Mouse (Mus musculus) gastrocnemius, adult 2 months (tissue): Measurements from ENCODE around the gene Shc4. TPM values are rescaled to one million over a fixed set of nuclear protein-coding genes. Genes with fewer than 3 reads are reported as not detected.

ENCODE experiments used
- DNase-seq: peaks from one replicate; pipeline ENCODE4 v3.0.0; 2022
- H3K27ac ChIP-seq: fragments of 200-600 bp; 2 replicates; pipeline ENCODE4 v1.8.1; 2022; ENCODE audit warnings: mild to moderate bottlenecking
- H3K4me3 ChIP-seq: fragments of 200-600 bp; 2 replicates; pipeline ENCODE4 v1.8.1; 2022; ENCODE audit warnings: mild to moderate bottlenecking, moderate library complexity
- CTCF ChIP-seq: fragments of 200-600 bp; IDR thresholded peaks from 2 replicates; pipeline ENCODE4 v1.8.1; 2022; ENCODE audit warnings: antibody characterized with exemption, mild to moderate bottlenecking, moderate library complexity
- intact Hi-C: fragments of 180-260 bp; cut with DNase I; formaldehyde crosslinking; loops from one replicate; pipeline ENCODE4 v1.15.1; 2025
- long read RNA-seq, 2 experiments: library from polyadenylated mRNA; stranded (forward); transcript quantifications; one replicate each; pipeline ENCODE4 v2.0.0; 2021
- total RNA-seq, 2 experiments: library from RNA; stranded (reverse); gene quantifications; 2 replicates each; pipeline ENCODE4 v1.2.3; 2021

The Shc4 gene
- under 1 TPM; 0.33 to 0.75 TPM for total RNA-seq
- long read RNA-seq, experiment 1, full-length matches to known transcripts, result 1 of 2 reads
- long read RNA-seq, experiment 1, partial matches to known transcripts, result 0 of 2 reads
- long read RNA-seq, experiment 1, other reads (novel, unspliced or antisense), result 1 of 2 reads
- long read RNA-seq, experiment 2, full-length matches to known transcripts, result 2 of 3 reads
- long read RNA-seq, experiment 2, partial matches to known transcripts, result 0 of 3 reads
- long read RNA-seq, experiment 2, other reads (novel, unspliced or antisense), result 1 of 3 reads

DNA sequence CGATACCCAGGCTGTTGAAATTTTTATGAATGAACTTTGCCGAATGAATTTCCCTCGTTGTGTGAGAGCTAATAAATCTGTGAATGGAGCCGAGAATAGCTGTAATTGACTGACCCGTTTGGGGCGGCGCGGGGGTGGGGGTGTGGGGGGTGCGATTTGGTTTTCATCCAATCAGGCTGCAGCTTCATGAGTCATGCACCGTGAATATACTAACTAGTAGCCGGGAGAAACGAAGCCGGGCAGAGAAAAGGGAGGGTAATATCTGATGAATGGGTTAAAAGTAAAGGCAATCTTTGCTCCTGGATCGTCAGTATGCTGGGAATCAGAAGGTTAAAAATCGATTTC, at the start of gene Shc4:
Gene Shc4, minus strand, starts transcription at position 63 of the 345 bp plus-strand sequence.
- peak within 1 kb of the TSS; percentile 73 for H3K4me3 ChIP-seq
- peak within 1 kb of the TSS; percentile 54 for H3K27ac ChIP-seq
- DNase-seq, result peak; percentile 38
- TF ChIP-seq CTCF, result no peak
- intact Hi-C loops, result loop anchor here (10.0 kb wide), 1 partner anchor 459 kb away; no protein-coding TSS in a partner anchor

DNA sequence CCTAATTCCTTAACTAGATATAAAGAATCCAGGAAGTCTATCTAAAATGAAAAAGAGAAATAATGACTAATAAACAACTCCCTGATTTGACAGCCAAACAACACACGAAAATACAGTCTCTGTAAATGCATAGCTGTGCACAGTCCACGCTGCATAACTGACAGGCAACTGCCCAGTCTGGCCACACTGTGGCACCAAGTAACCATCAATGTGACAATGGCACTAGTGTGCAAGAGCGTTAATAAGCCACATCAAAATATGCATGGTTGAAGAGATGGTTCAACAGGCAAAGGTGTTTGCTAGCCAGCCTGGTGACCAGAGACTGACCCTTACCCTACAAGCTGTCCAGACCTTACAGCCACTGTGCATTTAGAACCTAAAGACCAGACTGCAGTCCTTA, 41.1 kb upstream of the Shc4 start:
- peak; percentile 41 for TF ChIP-seq CTCF
- intact Hi-C loops, result no loop called here
- no peak for DNase-seq
- Histone ChIP-seq H3K27ac (no peak overlapping the region), H3K4me3 (no peak overlapping the region)

- no peak for TF ChIP-seq CTCF
- Histone ChIP-seq H3K27ac (no peak overlapping the region), H3K4me3 (no peak overlapping the region)
- intact Hi-C loops, result no loop called here
- DNase-seq, result no peak
Observed at GRCm38 (mm10) chr2:125764531-125764930, 40.6 kb upstream of the Shc4 start.

DNA sequence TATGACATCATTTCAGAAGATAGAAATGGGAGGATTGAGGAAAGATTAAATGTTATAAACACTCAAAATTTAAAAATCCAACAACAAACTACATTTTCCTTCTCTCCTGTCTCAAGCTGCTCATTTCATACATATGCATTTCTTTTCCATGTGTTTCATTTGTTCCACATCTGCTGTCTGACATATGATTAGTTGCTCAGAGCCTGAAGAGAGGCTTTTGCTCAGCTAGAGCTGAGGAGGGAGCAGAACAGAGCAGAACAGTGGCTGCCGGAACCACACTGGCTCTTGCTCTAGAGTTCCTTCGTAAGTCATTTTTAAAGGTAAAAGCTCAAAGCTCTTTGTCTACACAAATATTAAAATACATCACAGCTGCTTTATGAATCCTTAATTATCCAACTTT, 25.4 kb upstream of the Shc4 start:
- no peak for TF ChIP-seq CTCF
- H3K27ac ChIP-seq, result no peak overlapping the region
- H3K4me3 ChIP-seq, result no peak overlapping the region
- DNase-seq, result no peak
- intact Hi-C loops, result no loop called here

DNA sequence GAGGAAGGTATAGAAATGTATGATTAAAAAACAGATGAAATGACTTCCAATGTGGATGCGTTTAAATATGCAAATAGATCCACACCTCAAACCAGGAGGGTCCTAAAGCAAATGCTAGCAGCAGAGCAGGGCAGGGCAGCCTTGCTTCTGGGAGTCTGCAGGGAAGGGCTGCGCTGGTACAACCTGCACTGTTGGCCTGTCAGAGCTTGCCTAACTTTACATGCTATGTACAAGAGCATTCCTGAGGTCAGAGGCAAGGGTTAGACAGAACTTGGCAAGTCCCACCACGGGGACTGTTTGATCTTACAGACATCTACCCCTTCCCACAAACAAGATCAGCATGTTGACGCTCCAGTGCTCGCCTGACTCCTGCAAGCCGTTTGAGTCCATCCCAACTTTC, 15.4 kb upstream of the Shc4 start:
- intact Hi-C loops, result no loop called here
- Histone ChIP-seq H3K27ac (no peak overlapping the region), H3K4me3 (no peak overlapping the region)
- TF ChIP-seq CTCF, result no peak
- no peak for DNase-seq

GRCm38 (mm10) chr2:125738718-125739117, 14.8 kb upstream of the Shc4 start:
- intact Hi-C loops, result no loop called here
- Histone ChIP-seq H3K4me3 (no peak overlapping the region), H3K27ac (no peak overlapping the region)
- no peak for DNase-seq
- no peak for TF ChIP-seq CTCF

- Histone ChIP-seq H3K27ac (no peak overlapping the region), H3K4me3 (no peak overlapping the region)
- no peak for DNase-seq
- TF ChIP-seq CTCF, result no peak
- intact Hi-C loops, result no loop called here
Observed at GRCm38 (mm10) chr2:125736025-125736343, 12.0 kb upstream of the Shc4 start.

DNA sequence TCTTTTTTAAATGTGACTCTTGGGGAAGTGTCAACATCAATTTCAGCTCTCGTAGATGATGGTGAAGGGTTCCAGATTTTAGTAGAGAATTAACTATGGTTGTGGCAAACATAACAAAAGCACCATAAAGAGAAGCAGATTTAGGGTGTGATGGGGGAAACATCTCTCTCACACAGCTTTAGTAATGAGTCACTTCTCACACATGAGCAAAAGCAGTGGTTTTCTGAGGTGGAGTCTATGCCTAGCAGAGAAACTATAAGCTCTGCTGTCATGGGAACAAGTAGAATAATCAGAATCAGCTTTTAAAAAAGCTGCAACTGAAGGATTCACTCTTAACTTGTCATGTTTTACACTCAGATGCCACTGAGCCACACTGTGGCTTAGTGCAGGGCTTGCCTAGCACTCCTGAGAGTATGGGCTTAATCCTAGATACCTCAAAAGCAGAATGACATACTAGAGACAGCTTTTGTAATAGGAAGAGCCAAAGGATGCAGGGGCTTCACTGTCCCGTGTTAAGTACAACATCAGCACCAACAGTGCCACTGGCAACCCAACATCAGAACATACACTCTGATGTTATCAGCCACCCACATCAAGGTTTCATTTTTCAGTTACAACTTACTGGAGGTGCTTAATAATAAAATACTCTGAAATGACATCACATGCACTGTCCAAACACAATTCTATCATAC, 11.5 kb upstream of the Shc4 start:
- DNase-seq, result no peak
- H3K4me3 ChIP-seq, result no peak overlapping the region
- no peak overlapping the region for H3K27ac ChIP-seq
- TF ChIP-seq CTCF, result no peak
- intact Hi-C loops, result no loop called here

DNA sequence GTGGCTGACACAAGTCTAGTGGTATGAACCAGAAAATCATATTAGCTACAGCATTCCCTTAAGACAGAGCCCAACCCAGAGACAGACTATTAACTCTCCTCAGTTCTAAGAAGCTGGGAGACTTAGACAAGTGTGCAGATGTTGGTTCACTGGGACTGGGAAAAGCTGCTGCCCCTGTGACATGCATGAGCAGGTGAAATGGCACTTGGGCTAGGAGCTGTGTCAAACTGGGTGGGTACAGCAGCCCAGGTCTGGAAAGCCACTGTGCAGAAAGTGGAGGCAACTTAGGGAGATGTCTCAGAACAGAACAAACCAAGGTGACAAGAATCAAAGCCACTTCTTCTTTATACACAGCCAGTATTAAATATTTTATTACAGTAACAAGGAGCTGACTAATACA, 10.8 kb upstream of the Shc4 start:
- intact Hi-C loops, result no loop called here
- no peak overlapping the region for H3K4me3 ChIP-seq
- TF ChIP-seq CTCF, result no peak
- no peak for DNase-seq
- no peak overlapping the region for H3K27ac ChIP-seq

DNA sequence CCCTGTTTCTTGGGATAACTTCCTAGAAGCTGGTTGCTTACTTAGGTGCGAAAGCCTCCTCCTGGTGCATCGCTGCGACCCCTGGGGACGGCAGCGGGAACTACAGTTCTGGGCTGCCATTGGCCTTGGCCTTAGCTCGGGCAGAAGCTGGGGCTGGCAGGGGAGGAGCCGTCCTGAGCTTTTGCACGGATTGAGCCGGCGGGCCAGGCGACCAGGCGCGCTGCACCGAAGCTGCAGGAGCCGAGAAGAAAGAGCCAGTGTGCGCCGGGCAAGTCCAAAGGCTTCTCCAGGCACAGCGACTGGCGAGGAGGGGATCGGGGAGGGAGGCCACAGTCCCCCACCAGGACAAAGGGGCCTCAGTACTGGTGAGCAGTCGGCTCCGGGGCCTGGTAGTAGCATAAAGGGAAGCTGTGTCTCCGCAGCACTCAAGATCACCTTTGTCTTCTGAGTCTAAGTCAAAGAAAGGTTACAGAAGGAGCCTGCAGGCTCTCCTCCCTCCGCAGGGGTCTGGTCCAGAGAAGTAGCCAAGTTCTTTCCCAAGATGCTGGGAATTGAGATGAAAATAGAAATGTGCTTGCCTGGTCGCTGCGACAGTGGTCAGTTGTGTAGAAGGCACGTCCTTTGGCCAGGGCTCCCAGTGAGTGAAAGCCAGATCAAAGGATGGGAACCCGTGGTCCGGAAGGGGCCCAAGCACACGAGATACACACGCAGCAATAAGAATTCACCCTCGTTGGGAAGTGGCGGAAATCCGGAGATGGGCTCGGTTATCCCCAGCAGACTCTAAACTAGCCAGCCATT, 8.0 kb upstream of the Shc4 start:
- intact Hi-C loops, result loop anchor here (1.0 kb wide), 1 partner anchor 72 kb away; no protein-coding TSS in a partner anchor
- Histone ChIP-seq H3K4me3 (peak overlapping the region; percentile 71), H3K27ac (peak overlapping the region; percentile 48)
- peak; percentile 96 for DNase-seq
- peak; percentile 99 for TF ChIP-seq CTCF

DNA sequence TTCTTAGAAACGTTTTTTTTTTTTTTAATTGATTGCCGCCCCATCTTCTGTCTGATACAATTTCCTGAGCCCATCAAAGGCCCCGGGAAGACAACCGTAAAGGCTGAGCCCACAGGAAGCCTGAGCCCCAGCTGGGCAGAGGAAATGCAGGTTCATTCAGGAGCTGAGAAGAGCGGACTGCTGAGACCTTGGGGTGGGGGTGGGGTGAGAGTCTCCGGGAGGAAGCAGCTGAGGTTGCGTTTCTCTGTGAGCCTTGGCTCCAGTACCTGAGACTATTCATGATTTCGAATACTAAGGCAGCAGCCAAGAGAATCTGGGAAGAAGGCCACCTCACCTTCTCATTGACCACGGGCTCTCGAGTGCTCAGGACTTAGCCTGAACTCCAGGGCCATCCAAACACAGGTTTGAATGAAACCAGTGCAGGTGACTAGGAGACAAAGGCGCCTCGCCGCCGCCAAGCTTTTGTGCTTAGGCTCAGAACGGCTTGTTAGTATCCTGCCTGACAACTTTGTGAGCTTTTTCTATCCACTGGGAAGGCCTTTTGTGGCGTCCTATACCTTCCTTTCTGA, 682 bp upstream of the Shc4 start:
- no peak for TF ChIP-seq CTCF
- peak; percentile 66 for DNase-seq
- intact Hi-C loops, result loop anchor here (10.0 kb wide), 1 partner anchor 460 kb away; no protein-coding TSS in a partner anchor
- H3K4me3 ChIP-seq, result peak overlapping the region; percentile 73
- H3K27ac ChIP-seq, result no peak overlapping the region

DNA sequence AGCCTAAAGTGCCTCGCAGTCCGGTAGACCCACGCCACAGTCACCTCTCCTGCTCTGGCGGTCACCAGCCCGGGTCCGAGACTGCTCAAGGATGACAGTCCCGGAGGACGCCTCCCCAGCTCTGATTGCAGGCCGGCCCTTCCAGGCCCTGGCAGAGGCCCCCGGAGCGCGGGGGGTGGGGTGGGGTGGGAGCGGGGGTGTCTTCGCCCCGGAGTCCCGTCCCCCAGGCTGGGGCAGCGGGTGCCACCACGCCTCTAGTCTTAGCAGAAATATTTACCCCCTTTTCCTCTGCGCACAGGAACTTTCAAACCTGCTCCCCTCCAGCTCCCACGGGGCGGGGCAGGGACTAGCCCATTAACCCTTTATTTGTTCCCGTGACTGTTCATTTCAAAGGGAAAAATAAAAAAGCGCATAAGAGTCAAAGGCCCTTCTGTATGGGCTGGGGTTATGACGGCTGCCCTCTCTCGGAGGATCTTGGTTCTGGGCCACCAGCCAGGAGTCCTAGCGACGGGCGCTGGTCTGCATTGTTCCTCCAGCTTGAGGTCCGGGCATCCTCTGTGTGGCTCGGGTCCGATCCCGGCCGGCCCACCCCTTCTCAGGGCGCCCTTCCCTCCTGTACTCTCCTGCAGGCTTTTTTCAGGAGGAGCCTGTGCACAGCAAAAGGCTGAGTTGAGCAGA, 401 bp downstream of the Shc4 start:
- Histone ChIP-seq H3K27ac (peak overlapping the region; percentile 54), H3K4me3 (peak overlapping the region; percentile 73)
- intact Hi-C loops, result loop anchor here (10.0 kb wide), 1 partner anchor 459 kb away; no protein-coding TSS in a partner anchor
- DNase-seq, result peak; percentile 71
- peak; percentile 38; the same call in 1 of the 2 replicates for TF ChIP-seq CTCF
